Mouse (Mus musculus) brain, embryonic 14.5 days (tissue): ENCODE results near the gene Krtap15. TPM values are rescaled to one million over a fixed set of nuclear protein-coding genes. Genes with fewer than 3 reads are reported as not detected.

ENCODE experiments used
- DNase-seq: peaks from one replicate; pipeline ENCODE4 v3.0.0-alpha.2; 2011; ENCODE audit warnings: low read depth
- CTCF ChIP-seq: fragments of 200-500 bp; IDR thresholded peaks from 2 replicates; pipeline ENCODE4 v1.5.1; 2012; ENCODE audit warnings: inconsistent platforms, mild to moderate bottlenecking, moderate library complexity, borderline replicate concordance; ENCODE audit not compliant: insufficient read depth, insufficient read length; ENCODE audit errors: extremely low read depth
- POLR2A ChIP-seq: fragments of 200-500 bp; IDR thresholded peaks from 2 replicates; pipeline ENCODE4 v1.6.1; 2012; ENCODE audit warnings: mild to moderate bottlenecking, inconsistent platforms, borderline replicate concordance; ENCODE audit not compliant: poor library complexity, insufficient read depth, insufficient read length, severe bottlenecking; ENCODE audit errors: extremely low read depth
- polyA plus RNA-seq: library from polyadenylated mRNA; depleted of rRNA; stranded (reverse); fragments of >200 nt; gene quantifications from 2 replicates; pipeline ENCODE4 v1.2.3, GENCODE M21; 2012; rRNA removed

Krtap15 gene
- polyA plus RNA-seq, 1 experiment, result not detected

DNA sequence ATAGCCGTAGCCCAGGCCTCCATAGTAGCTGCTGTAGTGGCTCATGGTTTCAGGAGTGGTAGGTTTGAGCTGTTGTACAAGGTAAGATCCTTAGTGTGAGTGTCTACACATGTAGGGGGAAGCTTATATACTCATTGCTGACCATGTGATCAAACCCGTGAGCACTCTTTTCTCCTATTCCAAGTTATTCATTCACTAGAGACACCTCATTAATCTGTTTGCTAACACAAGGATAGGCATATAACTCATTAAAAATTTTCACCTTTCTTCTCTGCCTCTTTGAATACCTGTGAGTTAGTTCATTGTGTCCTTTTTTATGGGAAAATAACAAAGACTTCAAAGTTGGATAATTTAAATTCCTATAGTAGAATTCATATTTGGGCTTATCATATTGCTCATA, 57.9 kb downstream of the Krtap15 start, which contains the start of gene Krtap19-3:
Gene Krtap19-3, minus strand, starts transcription at position 101 of the 400 bp plus-strand sequence.
- no peak for DNase-seq
- no peak for TF ChIP-seq CTCF
- TF ChIP-seq POLR2A, result no peak

Other genes starting within 250 kb of the Krtap15 start
- not detected in 2 replicates for gene Krtap24-1, start 207.9 kb upstream of the Krtap15 start, polyA plus RNA-seq
- gene 2310079G19Rik, start 192.5 kb upstream of the Krtap15 start, polyA plus RNA-seq, result not detected in 2 replicates
- gene Krtap26-1, start 172.4 kb upstream of the Krtap15 start, polyA plus RNA-seq, result not detected in 2 replicates
- not detected in 2 replicates for gene Krtap27-1, start 148.5 kb upstream of the Krtap15 start, polyA plus RNA-seq
- gene 2310061N02Rik, start 112.3 kb upstream of the Krtap15 start, polyA plus RNA-seq, result not detected in 2 replicates
- not detected in 2 replicates for gene Krtap13-1, start 91.4 kb upstream of the Krtap15 start, polyA plus RNA-seq
- not detected in 2 replicates for gene Krtap13, start 68.6 kb upstream of the Krtap15 start, polyA plus RNA-seq
- not detected in 2 replicates for gene 2310034C09Rik, start 61.4 kb upstream of the Krtap15 start, polyA plus RNA-seq
- not detected in 2 replicates for gene 2310057N15Rik, start 46.0 kb upstream of the Krtap15 start, polyA plus RNA-seq
- gene Gm5965, start 42.3 kb upstream of the Krtap15 start, polyA plus RNA-seq, result not detected in 2 replicates
- not detected in 2 replicates for gene Gm20741, start 8.0 kb upstream of the Krtap15 start, polyA plus RNA-seq
- gene Krtap14, start 5.9 kb downstream of the Krtap15 start, polyA plus RNA-seq, result not detected in 2 replicates
- not detected in 2 replicates for gene Krtap19-1, start 49.2 kb downstream of the Krtap15 start, polyA plus RNA-seq
- not detected in 2 replicates for gene Krtap19-2, start 54.1 kb downstream of the Krtap15 start, polyA plus RNA-seq
- gene Krtap19-3, start 57.8 kb downstream of the Krtap15 start, polyA plus RNA-seq, result not detected in 2 replicates
- gene Krtap19-4, start 64.9 kb downstream of the Krtap15 start, polyA plus RNA-seq, result not detected in 2 replicates
- gene Krtap19-5, start 76.2 kb downstream of the Krtap15 start, polyA plus RNA-seq, result not detected in 2 replicates
- not detected in 2 replicates for gene Krtap19-9b, start 112.0 kb downstream of the Krtap15 start, polyA plus RNA-seq
- gene Krtap16-3, start 142.7 kb downstream of the Krtap15 start, polyA plus RNA-seq, result not detected in 2 replicates
- not detected in 2 replicates for gene Krtap22-2, start 190.5 kb downstream of the Krtap15 start, polyA plus RNA-seq
- gene Gm10229, start 195.1 kb downstream of the Krtap15 start, polyA plus RNA-seq, result not detected in 2 replicates
- gene Krtap6-1, start 211.5 kb downstream of the Krtap15 start, polyA plus RNA-seq, result not detected in 2 replicates
- not detected in 2 replicates for gene Gm10228, start 221.3 kb downstream of the Krtap15 start, polyA plus RNA-seq
- gene Krtap6-5, start 227.7 kb downstream of the Krtap15 start, polyA plus RNA-seq, result not detected in 2 replicates
- not detected in 2 replicates for gene 1110025L11Rik, start 243.8 kb downstream of the Krtap15 start, polyA plus RNA-seq